Mouse (Mus musculus): ENCODE measurements around the gene Cog6. TPM values are rescaled to one million over a fixed set of nuclear protein-coding genes. Genes with fewer than 3 reads are reported as not detected.

Cog6 gene
- polyA plus RNA-seq, 1 experiment from 2014 or later, result 52.7 TPM

- Histone ChIP-seq H3K4me3 (peak overlapping the region; percentile 77), H3K27me3 (peaks cover 5% of the 10 kb centered on the region; the same call in 1 of the 2 replicates), H3K9me3 (no peaks in the 10 kb centered on the region), H3K4me2 (replicated peaks) (peak overlapping the region; percentile 85), H3K4me1 (peaks cover 55% of the 10 kb centered on the region), H3K36me3 (0 out of 2 replicates have a peak, but pooled peaks cover 3% of the 10 kb centered on the region), H3K9ac (0 out of 2 replicates have a peak overlapping the region, but pooled peaks have one; percentile 35), H3K27ac (no peak overlapping the region)
- no peak for ATAC-seq (ENCODE audit: low FRiP score, low read depth)
- 87% methylated on average over 13 of the region's 13 CpGs for WGBS
These were observed 26.3 kb upstream of the Cog6 start for GRCm38 (mm10) chr3:53043206-53043780.

DNA sequence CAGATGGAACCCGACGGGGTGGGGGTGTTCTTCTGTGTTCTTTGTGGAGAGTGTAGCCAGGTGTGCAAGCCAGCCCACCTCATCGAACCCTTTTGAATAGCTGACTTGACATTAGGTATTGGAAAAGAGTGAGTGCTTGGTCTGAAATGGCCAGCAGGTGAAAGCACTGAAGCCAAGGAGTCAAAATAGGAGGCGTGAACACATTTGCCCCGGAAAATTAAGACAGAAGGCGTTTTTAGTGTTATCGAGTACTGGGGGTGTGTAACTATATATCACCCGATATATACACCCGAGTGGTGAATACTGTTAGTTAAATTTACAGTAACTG, 25.2 kb upstream of the Cog6 start:
- Histone ChIP-seq H3K4me1 (peaks cover 55% of the 10 kb centered on the region), H3K4me2 (replicated peaks) (peak overlapping the region; percentile 85), H3K9ac (peak overlapping the region; percentile 88), H3K9me3 (no peaks in the 10 kb centered on the region), H3K36me3 (no peaks in the 10 kb centered on the region), H3K27ac (peak overlapping the region; percentile 87; the same call in 1 of the 2 replicates), H3K27me3 (peaks cover 5% of the 10 kb centered on the region; the same call in 1 of the 2 replicates), H3K4me3 (peak overlapping the region; percentile 77)
- ATAC-seq (ENCODE audit: low FRiP score, low read depth), result no peak
- WGBS, result 16% methylated on average over 9 of the region's 9 CpGs

DNA sequence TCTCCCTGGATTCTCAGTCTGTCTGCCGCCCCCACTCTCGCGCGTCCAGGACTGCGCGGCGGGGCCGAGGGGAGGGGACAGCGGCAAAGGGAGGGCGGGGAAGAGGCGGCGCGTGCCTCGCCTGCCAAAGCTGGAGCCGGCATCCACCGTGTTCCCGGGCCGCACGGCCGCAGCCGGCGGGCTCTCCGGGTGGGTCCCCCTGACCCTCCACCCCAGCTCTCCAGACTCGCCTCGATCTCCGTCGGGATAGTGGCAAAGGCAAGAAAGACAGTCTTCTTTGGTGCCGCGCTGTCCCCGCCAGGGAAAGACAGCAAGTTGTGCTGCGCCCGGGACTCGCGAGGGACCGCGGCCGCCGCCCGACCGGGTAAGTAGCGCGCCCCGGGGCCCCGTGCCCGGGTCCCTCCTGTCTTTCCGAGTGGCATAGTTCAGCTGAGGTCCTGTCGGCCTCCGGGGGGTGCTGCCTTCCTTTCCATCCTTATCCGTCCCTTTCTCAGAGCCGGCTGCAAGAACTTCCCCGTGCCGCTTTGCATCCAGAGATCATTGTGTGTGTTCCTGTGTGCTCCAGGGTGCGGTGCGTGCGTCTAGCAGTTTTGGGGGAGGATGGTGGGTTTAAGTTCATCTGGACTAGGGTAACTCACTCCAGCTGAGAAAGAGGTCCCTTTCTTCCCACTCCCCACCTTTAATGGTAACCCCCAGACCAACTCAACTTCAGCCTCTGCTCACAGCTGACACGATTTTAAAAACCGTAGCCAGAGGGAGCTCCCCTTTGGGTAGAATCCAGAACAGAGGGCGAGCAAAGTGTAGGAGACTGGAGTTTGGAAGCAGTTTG, 24.6 kb upstream of the Cog6 start, which contains the start of gene Lhfp:
TSS of gene Lhfp (plus strand) at position 118 of the 829 bp plus-strand sequence.
- peak within 1 kb of the TSS; percentile 77 for H3K4me3 ChIP-seq
- H3K36me3 ChIP-seq, result no peaks in the 10 kb centered on the region
- peaks cover 55% of the 10 kb centered on the region for H3K4me1 ChIP-seq
- peak within 1 kb of the TSS; percentile 87 for H3K27ac ChIP-seq
- peaks cover 5% of the 10 kb centered on the region; the same call in 1 of the 2 replicates for H3K27me3 ChIP-seq
- ATAC-seq (ENCODE audit: low FRiP score, low read depth), result peak; percentile 90
- peak within 1 kb of the TSS; percentile 85 for H3K4me2 ChIP-seq (replicated peaks)
- under 1% methylated on average over 57 of the region's 58 CpGs for WGBS
- no peaks in the 10 kb centered on the region for H3K9me3 ChIP-seq
- H3K9ac ChIP-seq, result peak within 1 kb of the TSS; percentile 88

- Histone ChIP-seq H3K9ac (peak overlapping the region; percentile 88), H3K4me1 (peaks cover 50% of the 10 kb centered on the region), H3K36me3 (no peaks in the 10 kb centered on the region), H3K4me2 (replicated peaks) (peak overlapping the region; percentile 85), H3K27ac (peak overlapping the region; percentile 87; the same call in 1 of the 2 replicates), H3K4me3 (peak overlapping the region; percentile 77), H3K9me3 (no peaks in the 10 kb centered on the region), H3K27me3 (peaks cover 5% of the 10 kb centered on the region; the same call in 1 of the 2 replicates)
- ATAC-seq (ENCODE audit: low FRiP score, low read depth), result peak; percentile 41
- WGBS, result 5% methylated on average over 17 of the region's 17 CpGs
These were observed 23.8 kb upstream of the Cog6 start for GRCm38 (mm10) chr3:53040593-53041410.

DNA sequence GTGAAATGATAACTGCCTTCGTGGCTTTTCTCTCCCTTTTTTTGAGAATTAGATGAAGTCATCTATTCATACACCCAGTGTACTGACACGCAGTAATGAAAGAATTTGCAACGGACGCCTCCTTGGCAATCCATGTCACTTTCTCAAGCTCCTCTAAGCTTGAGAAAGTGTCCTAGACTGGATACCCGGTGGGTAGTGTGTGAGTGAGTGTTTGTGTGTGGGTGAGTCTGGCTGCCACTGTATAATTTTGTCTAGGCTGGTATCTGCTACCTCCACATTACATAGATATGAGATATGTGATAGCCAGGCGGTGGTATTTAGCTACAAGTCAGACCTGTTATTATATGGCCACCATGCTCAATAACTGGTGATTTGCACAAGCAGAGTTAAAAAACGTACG, 22.7 kb upstream of the Cog6 start:
- Histone ChIP-seq H3K36me3 (no peaks in the 10 kb centered on the region), H3K4me1 (peaks cover 42% of the 10 kb centered on the region), H3K9me3 (no peaks in the 10 kb centered on the region), H3K9ac (no peak overlapping the region), H3K4me3 (no peak overlapping the region), H3K27ac (no peak overlapping the region), H3K27me3 (peaks cover 5% of the 10 kb centered on the region; the same call in 1 of the 2 replicates), H3K4me2 (replicated peaks) (no peak overlapping the region)
- 82% methylated on average over 8 of the region's 8 CpGs for WGBS
- ATAC-seq (ENCODE audit: low FRiP score, low read depth), result no peak

GRCm38 (mm10) chr3:53038913-53039312, 21.9 kb upstream of the Cog6 start:
- WGBS, result 66% methylated on average over 5 of the region's 5 CpGs
- Histone ChIP-seq H3K4me2 (replicated peaks) (no peak overlapping the region), H3K4me1 (peaks cover 41% of the 10 kb centered on the region), H3K9ac (no peak overlapping the region), H3K4me3 (no peak overlapping the region), H3K27me3 (peaks cover 5% of the 10 kb centered on the region; the same call in 1 of the 2 replicates), H3K9me3 (no peaks in the 10 kb centered on the region), H3K27ac (no peak overlapping the region), H3K36me3 (no peaks in the 10 kb centered on the region)
- ATAC-seq (ENCODE audit: low FRiP score, low read depth), result no peak

DNA sequence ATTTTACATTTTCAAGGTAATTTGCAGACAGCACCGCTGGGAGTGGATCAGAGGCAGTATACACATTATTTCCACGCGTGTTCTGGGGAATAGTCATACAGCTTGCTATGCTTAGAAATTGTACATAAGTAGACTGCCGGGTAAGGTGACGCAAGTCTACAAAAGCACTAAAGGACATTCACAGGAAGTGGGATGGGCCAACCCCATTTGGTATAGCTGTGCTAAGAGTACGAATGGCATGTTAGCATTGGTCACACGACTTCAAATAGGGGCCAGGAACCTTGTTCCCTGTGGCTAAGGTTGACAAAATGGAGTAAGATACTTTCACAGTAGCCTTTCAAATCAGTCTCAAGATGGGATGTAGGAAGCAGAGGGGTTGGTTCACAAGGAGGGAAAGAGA, 19.9 kb upstream of the Cog6 start:
- no peak for ATAC-seq (ENCODE audit: low FRiP score, low read depth)
- no peaks in the 10 kb centered on the region for H3K36me3 ChIP-seq

DNA sequence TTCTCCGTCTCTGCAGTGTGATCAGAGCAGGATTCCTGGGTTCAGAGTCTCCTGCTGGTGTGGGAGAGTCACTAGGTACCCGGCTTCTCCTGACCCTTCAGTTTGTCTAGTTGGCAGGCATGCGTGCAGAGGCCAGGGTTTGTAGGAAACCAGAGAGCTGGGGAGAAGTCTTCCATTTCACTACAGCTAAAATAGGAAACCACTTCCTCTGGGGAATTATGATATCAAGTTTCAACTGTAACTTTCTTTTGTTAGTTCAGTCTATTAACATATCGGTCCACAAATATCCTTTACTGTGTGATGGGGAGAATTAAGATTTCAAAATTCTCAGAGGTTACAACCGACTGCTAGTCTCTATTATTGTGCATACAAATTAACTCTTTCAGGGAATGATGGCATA, 19.0 kb upstream of the Cog6 start:
- no peak for ATAC-seq (ENCODE audit: low FRiP score, low read depth)
- Histone ChIP-seq H3K27ac (no peak overlapping the region), H3K9ac (no peak overlapping the region), H3K4me2 (replicated peaks) (no peak overlapping the region), H3K36me3 (no peaks in the 10 kb centered on the region), H3K27me3 (peaks cover 10% of the 10 kb centered on the region; the same call in 1 of the 2 replicates), H3K4me1 (peaks cover 22% of the 10 kb centered on the region), H3K9me3 (no peaks in the 10 kb centered on the region), H3K4me3 (no peak overlapping the region)
- 51% methylated on average over 5 of the region's 5 CpGs for WGBS

More for the DNA sequence above, 19.9 kb upstream of the Cog6 start:
- H3K27ac ChIP-seq, result no peak overlapping the region
- no peaks in the 10 kb centered on the region for H3K9me3 ChIP-seq
- H3K4me2 ChIP-seq (replicated peaks), result no peak overlapping the region
- H3K27me3 ChIP-seq, result peaks cover 9% of the 10 kb centered on the region; the same call in 1 of the 2 replicates
- 87% methylated on average over 7 of the region's 7 CpGs for WGBS
- H3K9ac ChIP-seq, result no peak overlapping the region
- peaks cover 23% of the 10 kb centered on the region for H3K4me1 ChIP-seq
- H3K4me3 ChIP-seq, result no peak overlapping the region

GRCm38 (mm10) chr3:53033448-53033847, 16.4 kb upstream of the Cog6 start:
- Histone ChIP-seq H3K9ac (no peak overlapping the region), H3K27ac (no peak overlapping the region), H3K4me1 (peaks cover 9% of the 10 kb centered on the region; the same call in 1 of the 2 replicates), H3K27me3 (peaks cover 10% of the 10 kb centered on the region; the same call in 1 of the 2 replicates), H3K36me3 (no peaks in the 10 kb centered on the region), H3K9me3 (no peaks in the 10 kb centered on the region), H3K4me2 (replicated peaks) (no peak overlapping the region), H3K4me3 (no peak overlapping the region)
- no peak for ATAC-seq (ENCODE audit: low FRiP score, low read depth)
- 19% methylated on average over 3 of the region's 3 CpGs for WGBS

GRCm38 (mm10) chr3:53032432-53032831, 15.4 kb upstream of the Cog6 start:
- ATAC-seq (ENCODE audit: low FRiP score, low read depth), result no peak
- H3K36me3 ChIP-seq, result no peaks in the 10 kb centered on the region
- peaks cover 9% of the 10 kb centered on the region; the same call in 1 of the 2 replicates for H3K4me1 ChIP-seq
- H3K9me3 ChIP-seq, result no peaks in the 10 kb centered on the region
- WGBS, result 64% methylated on average over 5 of the region's 5 CpGs
- no peak overlapping the region for H3K9ac ChIP-seq
- no peak overlapping the region for H3K4me2 ChIP-seq (replicated peaks)
- no peak overlapping the region for H3K27ac ChIP-seq
- peaks cover 10% of the 10 kb centered on the region; the same call in 1 of the 2 replicates for H3K27me3 ChIP-seq
- H3K4me3 ChIP-seq, result no peak overlapping the region

DNA sequence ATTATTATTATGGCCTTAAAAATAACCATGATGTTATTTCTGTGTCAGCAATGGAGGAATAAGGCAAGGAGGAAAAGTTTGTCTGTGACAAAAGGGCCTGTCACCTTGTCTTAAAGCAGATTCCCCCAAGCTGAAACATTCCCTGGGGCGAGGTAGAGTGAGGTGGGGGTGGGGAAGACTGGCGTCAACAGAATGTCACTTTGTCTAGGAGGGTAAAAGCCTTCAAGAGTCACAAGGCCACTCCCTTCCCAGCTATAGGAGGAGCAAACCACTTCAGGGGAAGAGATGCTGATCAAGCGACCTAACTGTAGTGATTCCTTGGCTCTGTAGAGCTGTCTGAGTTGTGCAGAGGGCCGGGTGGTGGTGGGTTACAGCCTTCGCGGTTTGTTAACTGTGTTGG, 14.5 kb upstream of the Cog6 start:
- no peaks in the 10 kb centered on the region for H3K36me3 ChIP-seq
- no peak overlapping the region for H3K9ac ChIP-seq
- peaks cover 9% of the 10 kb centered on the region; the same call in 1 of the 2 replicates for H3K4me1 ChIP-seq
- 45% methylated on average over 6 of the region's 6 CpGs for WGBS
- no peak overlapping the region for H3K4me3 ChIP-seq
- no peak overlapping the region for H3K4me2 ChIP-seq (replicated peaks)
- H3K27me3 ChIP-seq, result peaks cover 10% of the 10 kb centered on the region; the same call in 1 of the 2 replicates
- H3K9me3 ChIP-seq, result no peaks in the 10 kb centered on the region
- ATAC-seq (ENCODE audit: low FRiP score, low read depth), result no peak
- H3K27ac ChIP-seq, result no peak overlapping the region

Data from limb, embryonic 13.5 days (tissue).